In the genomic region with DNA sequence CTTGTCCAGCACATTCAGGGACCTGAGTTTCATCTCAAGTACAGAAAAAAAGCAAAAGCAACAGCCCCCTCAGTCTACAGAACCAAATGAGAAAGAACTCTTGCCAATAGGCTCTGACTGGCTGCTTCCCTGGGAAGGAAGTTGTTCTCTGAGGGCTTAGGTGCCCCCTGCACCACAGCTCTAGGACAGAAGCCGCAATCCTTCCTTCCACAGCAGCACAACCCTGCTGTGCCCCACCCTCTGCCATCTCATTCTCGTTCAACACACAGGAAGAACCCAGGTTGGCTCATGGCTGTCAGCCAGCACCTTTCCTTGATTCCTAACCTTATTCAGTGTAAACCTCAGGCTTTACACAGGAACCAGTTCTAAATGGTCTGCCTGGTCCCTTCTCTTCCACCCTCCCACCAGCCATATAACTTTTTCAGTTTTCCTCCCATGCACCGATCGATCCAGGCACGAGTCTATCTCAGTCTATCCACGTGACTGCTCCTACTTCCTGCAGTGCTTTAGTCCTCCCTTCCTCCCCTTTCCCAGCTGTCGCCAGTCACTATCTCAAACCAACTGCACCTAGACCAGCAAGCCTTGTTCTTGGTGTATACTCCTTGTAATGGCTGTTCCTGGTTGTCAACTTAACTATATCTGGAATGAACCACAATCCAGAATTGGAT, we compare ENCODE assay signal across 20 mouse cellular contexts. TPM values are rescaled to one million over a fixed set of nuclear protein-coding genes. Genes with fewer than 3 reads are reported as not detected.
DNase-seq lines count a peak whose midpoint lies in the region; ATAC-seq and TF ChIP-seq lines count a peak whose summit lies in the region.
"Had no signal": no experiment of that assay in that cellular context is flagged by ENCODE, and none has a peak within 500 bp of the region (broad histone marks: within the 10 kb centered on the region; RNA-seq: fewer than 3 reads in every experiment).

No protein-coding gene starts in this region.

- H3K4me3 ChIP-seq in embryonic facial prominence, embryonic 15.5 days (replicated peaks), result no peak overlapping the region
- H3K4me3 ChIP-seq in embryonic facial prominence, embryonic 10.5 days, result no peak overlapping the region
- no peak overlapping the region for H3K4me3 ChIP-seq in spleen, adult 2 months (ENCODE audit: extremely low read depth, insufficient read depth, insufficient read length)
- H3K4me3 ChIP-seq in liver, embryonic 12.5 days, result no peak overlapping the region
- H3K4me3 ChIP-seq in stomach, postnatal 0 days (ENCODE audit: low read depth, low read length), result no peak overlapping the region
- no peak overlapping the region for H3K4me3 ChIP-seq in midbrain, embryonic 16.5 days (ENCODE audit: low read depth, low read length)
- H3K4me3 ChIP-seq: heart, embryonic 10.5 days; hindbrain, embryonic 13.5 days; left cerebral cortex, adult 2 months; limb, embryonic 13.5 days; midbrain, embryonic 12.5 days; stomach, embryonic 15.5 days had no signal

- no peaks in the 10 kb centered on the region for H3K9me3 ChIP-seq in embryonic facial prominence, embryonic 15.5 days (replicated peaks)
- no peaks in the 10 kb centered on the region for H3K9me3 ChIP-seq in embryonic facial prominence, embryonic 10.5 days
- H3K9me3 ChIP-seq in liver, embryonic 12.5 days (replicated peaks), result no peaks in the 10 kb centered on the region
- no peaks in the 10 kb centered on the region for H3K9me3 ChIP-seq in stomach, postnatal 0 days (ENCODE audit: control insufficient read depth, low read length)
- H3K9me3 ChIP-seq in midbrain, embryonic 16.5 days (replicated peaks; ENCODE audit: control insufficient read depth, low read length, poor library complexity, severe bottlenecking), result no peaks in the 10 kb centered on the region
- H3K9me3 ChIP-seq: heart, embryonic 10.5 days; hindbrain, embryonic 13.5 days; limb, embryonic 13.5 days; midbrain, embryonic 12.5 days; stomach, embryonic 15.5 days had no signal

- no peak overlapping the region for H3K9ac ChIP-seq in embryonic facial prominence, embryonic 15.5 days
- H3K9ac ChIP-seq in liver, embryonic 12.5 days, result no peak overlapping the region
- no peak overlapping the region for H3K9ac ChIP-seq in stomach, postnatal 0 days (ENCODE audit: low read length)
- no peak overlapping the region for H3K9ac ChIP-seq in midbrain, embryonic 16.5 days (ENCODE audit: low read depth, low read length)
- H3K9ac ChIP-seq: hindbrain, embryonic 13.5 days; limb, embryonic 13.5 days; midbrain, embryonic 12.5 days; stomach, embryonic 15.5 days had no signal

- 0 out of 2 replicates have a peak, but pooled peaks have one; percentile 12 for ATAC-seq in embryonic facial prominence, embryonic 15.5 days (ENCODE audit: insufficient number of reproducible peaks, low FRiP score, low TSS enrichment, low read depth)
- no peak for ATAC-seq in liver, embryonic 12.5 days
- peak; percentile 73 for ATAC-seq in stomach, postnatal 0 days (ENCODE audit: low FRiP score, low TSS enrichment)
- no peak for ATAC-seq in midbrain, embryonic 16.5 days

- no peak for TF ChIP-seq POLR2A in spleen, adult 2 months (IDR thresholded peaks at IDR 0.05; ENCODE audit: low read depth, low read length)

- no peak for TF ChIP-seq CTCF in spleen, adult 2 months (IDR thresholded peaks at IDR 0.05; ENCODE audit: extremely low read depth, insufficient read depth, insufficient read length, insufficient replicate concordance)
- no peak for TF ChIP-seq CTCF in stomach, postnatal 0 days (IDR thresholded peaks at IDR 0.05; ENCODE audit: low read depth)

- H3K4me2 ChIP-seq in embryonic facial prominence, embryonic 15.5 days (replicated peaks), result no peak overlapping the region
- H3K4me2 ChIP-seq in liver, embryonic 12.5 days, result peak overlapping the region; percentile 23
- no peak overlapping the region; the same call in 1 of the 2 replicates for H3K4me2 ChIP-seq in stomach, postnatal 0 days (replicated peaks; ENCODE audit: low read depth)
- no peak overlapping the region for H3K4me2 ChIP-seq in midbrain, embryonic 16.5 days (ENCODE audit: low read length)
- H3K4me2 ChIP-seq: hindbrain, embryonic 13.5 days; limb, embryonic 13.5 days; midbrain, embryonic 12.5 days; stomach, embryonic 15.5 days had no signal

- H3K36me3 ChIP-seq in embryonic facial prominence, embryonic 15.5 days, result 0 out of 2 replicates have a peak, but pooled peaks cover 12% of the 10 kb centered on the region
- peaks cover 33% of the 10 kb centered on the region for H3K36me3 ChIP-seq in embryonic facial prominence, embryonic 10.5 days (replicated peaks)
- H3K36me3 ChIP-seq in spleen, adult 2 months (ENCODE audit: control insufficient read depth, insufficient read depth, low read length), result no peaks in the 10 kb centered on the region
- peaks cover 6% of the 10 kb centered on the region for H3K36me3 ChIP-seq in liver, embryonic 12.5 days
- H3K36me3 ChIP-seq in stomach, postnatal 0 days (ENCODE audit: control insufficient read depth, insufficient read depth, low read length), result no peaks in the 10 kb centered on the region; the same call in 1 of the 2 replicates
- H3K36me3 ChIP-seq in midbrain, embryonic 16.5 days (ENCODE audit: control insufficient read depth, insufficient read depth, low read length), result peaks cover 2% of the 10 kb centered on the region; the same call in 1 of the 2 replicates

- TF ChIP-seq EP300 in stomach, postnatal 0 days (optimal IDR thresholded peaks at IDR 0.05), result no peak

- no peak for DNase-seq in embryonic facial prominence, embryonic 10.5 days (ENCODE audit: low spot score)
- DNase-seq in spleen, adult 2 months (ENCODE audit: low read depth in 1 of 2, low spot score in 2 of 2), result no peak
- no peak for DNase-seq in spleen, adult 12 weeks (ENCODE audit: low spot score)
- DNase-seq in stomach, postnatal 0 days (ENCODE audit: low spot score), result peak; percentile 42
- no peak for DNase-seq in frontal cortex, adult 2 months (ENCODE audit: extremely low spot score in 1 of 2, low spot score in 1 of 2)
- DNase-seq: adrenal gland, postnatal 25 days; cerebellum, adult 11-12 months; embryo, embryonic 11 days; kidney, adult 18-20 months; lung, postnatal 10 days; right cerebral cortex, postnatal 4 days had no signal

- peaks cover 14% of the 10 kb centered on the region for H3K4me1 ChIP-seq in embryonic facial prominence, embryonic 15.5 days
- peaks cover 14% of the 10 kb centered on the region for H3K4me1 ChIP-seq in embryonic facial prominence, embryonic 10.5 days
- H3K4me1 ChIP-seq in spleen, adult 2 months (ENCODE audit: control insufficient read depth, insufficient read depth, insufficient read length), result peaks cover 46% of the 10 kb centered on the region
- peaks cover 50% of the 10 kb centered on the region for H3K4me1 ChIP-seq in liver, embryonic 12.5 days
- no peaks in the 10 kb centered on the region for H3K4me1 ChIP-seq in stomach, postnatal 0 days (replicated peaks; ENCODE audit: control insufficient read depth, insufficient read depth)
- no peaks in the 10 kb centered on the region for H3K4me1 ChIP-seq in midbrain, embryonic 16.5 days (ENCODE audit: control insufficient read depth, insufficient read depth, low read length)
- H3K4me1 ChIP-seq: midbrain, embryonic 12.5 days had no signal

- no peaks in the 10 kb centered on the region for H3K27me3 ChIP-seq in embryonic facial prominence, embryonic 15.5 days
- no peaks in the 10 kb centered on the region for H3K27me3 ChIP-seq in embryonic facial prominence, embryonic 10.5 days (replicated peaks; ENCODE audit: low read depth, poor library complexity, severe bottlenecking)
- H3K27me3 ChIP-seq in spleen, adult 2 months (ENCODE audit: control insufficient read depth, insufficient read depth, low read length), result no peaks in the 10 kb centered on the region
- no peaks in the 10 kb centered on the region for H3K27me3 ChIP-seq in liver, embryonic 12.5 days (replicated peaks)
- H3K27me3 ChIP-seq in stomach, postnatal 0 days (ENCODE audit: control insufficient read depth, insufficient read depth, low read length), result no peaks in the 10 kb centered on the region
- no peaks in the 10 kb centered on the region for H3K27me3 ChIP-seq in midbrain, embryonic 16.5 days (ENCODE audit: control insufficient read depth, insufficient read depth, low read depth, low read length)
- H3K27me3 ChIP-seq: hindbrain, embryonic 13.5 days; limb, embryonic 13.5 days; midbrain, embryonic 12.5 days; stomach, embryonic 15.5 days had no signal

- 82% methylated on average over 7 of the region's 7 CpGs for WGBS in embryonic facial prominence, embryonic 15.5 days
- WGBS in embryonic facial prominence, embryonic 10.5 days, result 93% methylated on average over 7 of the region's 7 CpGs
- 24% methylated on average over 7 of the region's 7 CpGs for WGBS in spleen, adult 2 months
- WGBS in liver, embryonic 12.5 days (ENCODE audit: insufficient replicate concordance), result 36% methylated on average over 7 of the region's 7 CpGs
- WGBS in stomach, postnatal 0 days, result 64% methylated on average over 7 of the region's 7 CpGs
- 92% methylated on average over 7 of the region's 7 CpGs for whole genome bisulfite sequencing in midbrain, embryonic 16.5 days

- H3K27ac ChIP-seq in embryonic facial prominence, embryonic 15.5 days (replicated peaks), result no peak overlapping the region
- H3K27ac ChIP-seq in embryonic facial prominence, embryonic 10.5 days (replicated peaks), result no peak overlapping the region
- H3K27ac ChIP-seq in spleen, adult 2 months (ENCODE audit: insufficient read depth, low read length), result peak overlapping the region; percentile 40
- H3K27ac ChIP-seq in liver, embryonic 12.5 days, result no peak overlapping the region
- H3K27ac ChIP-seq in stomach, postnatal 0 days (replicated peaks), result peak overlapping the region; percentile 56
- no peak overlapping the region for H3K27ac ChIP-seq in midbrain, embryonic 16.5 days (ENCODE audit: low read length)
- H3K27ac ChIP-seq: heart, embryonic 10.5 days; hindbrain, embryonic 13.5 days; left cerebral cortex, adult 2 months; limb, embryonic 13.5 days; midbrain, embryonic 12.5 days; stomach, embryonic 15.5 days had no signal

RNA-seq across cellular contexts. Expression of a gene that starts 36.2 kb away (rescaled TPM):
- 9.4 and 10.3 TPM in 2 replicates for polyA plus RNA-seq in embryonic facial prominence, embryonic 15.5 days (2015; fragmentation: Nextera tagmentation; extraction: Ambion mirVana)
- polyA plus RNA-seq in embryonic facial prominence, embryonic 10.5 days (2016; fragmentation: Nextera tagmentation; extraction: Ambion mirVana), result 8.9 and 9.2 TPM in 2 replicates
- 40.4 and 50.6 TPM in 2 replicates for polyA plus RNA-seq in spleen, adult 2 months (2012; rRNA removed)
- polyA plus RNA-seq in liver, embryonic 12.5 days (2016; fragmentation: Nextera tagmentation; extraction: Ambion mirVana), result 2.9 and 3.3 TPM in 2 replicates
- 1.8 and 2.3 TPM in 2 replicates for polyA plus RNA-seq in stomach, postnatal 0 days (2015; fragmentation: Nextera tagmentation; extraction: Ambion mirVana)
- 5.9 and 7.7 TPM in 2 replicates for polyA plus RNA-seq in midbrain, embryonic 16.5 days (2015; fragmentation: Nextera tagmentation; extraction: Ambion mirVana)
- 10.2 and 10.6 TPM in 2 replicates for polyA plus RNA-seq in frontal cortex, adult 2 months (2012; rRNA removed)

RNA-seq across cellular contexts. Expression of a gene that starts 44.2 kb away (rescaled TPM):
- polyA plus RNA-seq in embryonic facial prominence, embryonic 15.5 days (2015; fragmentation: Nextera tagmentation; extraction: Ambion mirVana), result 72.5 and 73.3 TPM in 2 replicates
- 11.6 and 13.8 TPM in 2 replicates for polyA plus RNA-seq in embryonic facial prominence, embryonic 10.5 days (2016; fragmentation: Nextera tagmentation; extraction: Ambion mirVana)
- polyA plus RNA-seq in spleen, adult 2 months (2012; rRNA removed), result 17.2 and 19.5 TPM in 2 replicates
- 6.5 and 7.8 TPM in 2 replicates for polyA plus RNA-seq in liver, embryonic 12.5 days (2016; fragmentation: Nextera tagmentation; extraction: Ambion mirVana)
- 30.7 and 37.7 TPM in 2 replicates for polyA plus RNA-seq in stomach, postnatal 0 days (2015; fragmentation: Nextera tagmentation; extraction: Ambion mirVana)
- polyA plus RNA-seq in midbrain, embryonic 16.5 days (2015; fragmentation: Nextera tagmentation; extraction: Ambion mirVana), result 4.6 and 4.9 TPM in 2 replicates
- polyA plus RNA-seq in frontal cortex, adult 2 months (2012; rRNA removed), result 5.0 and 5.6 TPM in 2 replicates

RNA-seq across cellular contexts. Expression of a gene that starts 50.1 kb away (rescaled TPM):
- polyA plus RNA-seq in embryonic facial prominence, embryonic 15.5 days (2015; fragmentation: Nextera tagmentation; extraction: Ambion mirVana), result 0.13 and 0.15 TPM in 2 replicates
- polyA plus RNA-seq in embryonic facial prominence, embryonic 10.5 days (2016; fragmentation: Nextera tagmentation; extraction: Ambion mirVana), result 0.05 TPM in 1 of 2 replicates, not detected in the other
- polyA plus RNA-seq in spleen, adult 2 months (2012; rRNA removed), result 0.02 and 0.05 TPM in 2 replicates
- not detected in 2 replicates for polyA plus RNA-seq in liver, embryonic 12.5 days (2016; fragmentation: Nextera tagmentation; extraction: Ambion mirVana)
- polyA plus RNA-seq in stomach, postnatal 0 days (2015; fragmentation: Nextera tagmentation; extraction: Ambion mirVana), result 0.05 TPM in 2 replicates
- 0.14 and 0.15 TPM in 2 replicates for polyA plus RNA-seq in midbrain, embryonic 16.5 days (2015; fragmentation: Nextera tagmentation; extraction: Ambion mirVana)
- 0.40 and 0.42 TPM in 2 replicates for polyA plus RNA-seq in frontal cortex, adult 2 months (2012; rRNA removed)
- polyA plus RNA-seq: heart, embryonic 10.5 days; midbrain, embryonic 12.5 days had no signal

Comparison
In these comparisons a context has a peak if more than half of its experiments do, and no peak if none do; other contexts are left out.
1. ATAC-seq: peak in embryonic facial prominence, embryonic 15.5 days (single experiment) and stomach, postnatal 0 days (single experiment); none in liver, embryonic 12.5 days (single experiment) and midbrain, embryonic 16.5 days (single experiment).
2. H3K27ac ChIP-seq: peak in spleen, adult 2 months (single experiment) and stomach, postnatal 0 days (single experiment); none in embryonic facial prominence, embryonic 15.5 days (single experiment), embryonic facial prominence, embryonic 10.5 days (single experiment), liver, embryonic 12.5 days (single experiment) and midbrain, embryonic 16.5 days (single experiment).